Mouse (Mus musculus) MEL (cell line): ENCODE data around the gene Man2c1. TPM values are rescaled to one million over a fixed set of nuclear protein-coding genes. Genes with fewer than 3 reads are reported as not detected.

Experiments
- DNase-seq: peaks from one replicate; pipeline ENCODE4 v3.0.0; 2011; ENCODE audit warnings: low read depth, low spot score
- H3K27ac ChIP-seq: 2 replicates; pipeline ENCODE4 v1.5.1; 2012; ENCODE audit warnings: low read depth, mild to moderate bottlenecking, control low read depth, low read length, moderate library complexity; ENCODE audit not compliant: control insufficient read depth
- H3K27me3 ChIP-seq, 2 experiments: fragments of 150-350 bp in 1 of 2; sonication (generic) in 1 of 2; 2 replicates each; pipeline ENCODE4 v1.6.1; 2012; ENCODE audit warnings: low read length in 2 of 2, mild to moderate bottlenecking in 2 of 2, improper control_type of control experiment in 1 of 2, moderate library complexity in 1 of 2; ENCODE audit not compliant: insufficient read depth in 2 of 2, control insufficient read depth in 1 of 2
- H3K36me3 ChIP-seq, 2 experiments: 2 replicates each; pipeline ENCODE4 v1.6.1; 2012 to 2014; ENCODE audit warnings: low read length in 2 of 2, improper control_type of control experiment in 1 of 2, inconsistent platforms in 1 of 2, mild to moderate bottlenecking in 1 of 2; ENCODE audit not compliant: insufficient read depth in 2 of 2, control insufficient read depth in 1 of 2
- H3K4me1 ChIP-seq, 2 experiments: fragments of 150-350 bp in 1 of 2; sonication (generic) in 1 of 2; 2 replicates each; pipeline ENCODE4 v1.6.1; 2012; ENCODE audit warnings: low read length in 2 of 2, improper control_type of control experiment in 1 of 2, mild to moderate bottlenecking in 1 of 2; ENCODE audit not compliant: insufficient read depth in 2 of 2, control insufficient read depth in 1 of 2
- H3K4me3 ChIP-seq, 2 experiments: fragments of 150-350 bp in 1 of 2; sonication (generic) in 1 of 2; 2 replicates each; pipeline ENCODE4 v1.5.1; 2012; ENCODE audit warnings: low read depth in 2 of 2, low read length in 2 of 2, mild to moderate bottlenecking in 2 of 2, moderate library complexity in 2 of 2, control low read depth in 1 of 2, improper control_type of control experiment in 1 of 2; ENCODE audit not compliant: control insufficient read depth in 1 of 2, insufficient read depth in 1 of 2
- H3K79me2 ChIP-seq: 2 replicates; pipeline ENCODE4 v1.6.1; 2012; ENCODE audit warnings: mild to moderate bottlenecking, low read length, moderate library complexity; ENCODE audit not compliant: control insufficient read depth, poor library complexity, insufficient read depth
- H3K9ac ChIP-seq: 2 replicates; pipeline ENCODE4 v1.6.1; 2012; ENCODE audit warnings: low read depth, mild to moderate bottlenecking, control low read depth, low read length, moderate library complexity; ENCODE audit not compliant: control insufficient read depth, poor library complexity, severe bottlenecking
- H3K9me3 ChIP-seq: fragments of 150-350 bp; sonication (generic); replicated peaks from 2 replicates; pipeline ENCODE4 v1.6.1; 2012; ENCODE audit warnings: mild to moderate bottlenecking, low read length, improper control_type of control experiment, moderate library complexity; ENCODE audit not compliant: insufficient read depth
- CHD1 ChIP-seq: IDR thresholded peaks from 2 replicates; pipeline ENCODE4 v1.6.1; 2012; ENCODE audit warnings: low read depth, mild to moderate bottlenecking, inconsistent platforms, low read length, improper control_type of control experiment
- CHD2 ChIP-seq: IDR thresholded peaks from 2 replicates; pipeline ENCODE4 v1.6.1; 2011; ENCODE audit warnings: low read length, improper control_type of control experiment
- CTCF ChIP-seq, 3 experiments: IDR thresholded peaks in 2 of 3; conservative IDR thresholded peaks in 1 of 3; 2 replicates each; pipeline ENCODE4 v1.5.1; 2011 to 2012; ENCODE audit warnings: low read length in 3 of 3, low read depth in 2 of 3, mild to moderate bottlenecking in 2 of 3, improper control_type of control experiment in 1 of 3, inconsistent platforms in 1 of 3, mixed read lengths in 1 of 3, moderate library complexity in 1 of 3; ENCODE audit not compliant: control insufficient read depth in 1 of 3, insufficient read depth in 1 of 3, poor library complexity in 1 of 3, severe bottlenecking in 1 of 3
- ELF1 ChIP-seq: IDR thresholded peaks from 2 replicates; pipeline ENCODE4 v1.6.1; 2014; ENCODE audit warnings: low read depth, mild to moderate bottlenecking, inconsistent platforms, low read length, improper control_type of control experiment, moderate library complexity
- EP300 ChIP-seq, 2 experiments: IDR thresholded peaks; 2 replicates each; pipeline ENCODE4 v1.6.1; 2011; ENCODE audit warnings: improper control_type of control experiment in 2 of 2, low read length in 2 of 2, low read depth in 1 of 2, mild to moderate bottlenecking in 1 of 2
- GABPA ChIP-seq: IDR thresholded peaks from 2 replicates; pipeline ENCODE4 v1.6.1; 2012; ENCODE audit warnings: low read depth, mild to moderate bottlenecking, inconsistent platforms, low read length, improper control_type of control experiment, moderate library complexity
- HCFC1 ChIP-seq: IDR thresholded peaks from 2 replicates; pipeline ENCODE4 v1.6.1; 2012; ENCODE audit warnings: low read depth, mild to moderate bottlenecking, inconsistent platforms, low read length, improper control_type of control experiment, moderate library complexity
- KAT2A ChIP-seq: conservative IDR thresholded peaks from 2 replicates; pipeline ENCODE4 v1.6.1; 2012; ENCODE audit warnings: low read depth, low read length, improper control_type of control experiment, inconsistent platforms
- MEF2A ChIP-seq: IDR thresholded peaks from 2 replicates; pipeline ENCODE4 v1.6.1; 2014; ENCODE audit warnings: low read depth, mild to moderate bottlenecking, inconsistent platforms, low read length, improper control_type of control experiment; ENCODE audit not compliant: poor library complexity, insufficient replicate concordance, severe bottlenecking; ENCODE audit errors: extremely low read depth
- MYC ChIP-seq: IDR thresholded peaks from 2 replicates; pipeline ENCODE4 v1.6.1; 2011; ENCODE audit warnings: low read depth, mild to moderate bottlenecking, low read length, improper control_type of control experiment, moderate library complexity
- POLR2AphosphoS2 ChIP-seq: IDR thresholded peaks from 2 replicates; pipeline ENCODE4 v1.6.1; 2011; ENCODE audit warnings: low read length, improper control_type of control experiment
- SIN3A ChIP-seq: IDR thresholded peaks from 2 replicates; pipeline ENCODE4 v1.6.1; 2012; ENCODE audit warnings: low read length, improper control_type of control experiment, inconsistent platforms
- TBP ChIP-seq: IDR thresholded peaks from 2 replicates; pipeline ENCODE4 v1.8.0; 2011; ENCODE audit warnings: low read depth, low read length, improper control_type of control experiment
- UBTF ChIP-seq: IDR thresholded peaks from 2 replicates; pipeline ENCODE4 v1.6.1; 2012; ENCODE audit warnings: low read depth, mild to moderate bottlenecking, inconsistent platforms, low read length, improper control_type of control experiment, moderate library complexity, borderline replicate concordance; ENCODE audit not compliant: insufficient read depth
- ZKSCAN1 ChIP-seq: IDR thresholded peaks from 2 replicates; pipeline ENCODE4 v1.6.1; 2012; ENCODE audit warnings: low read depth, mild to moderate bottlenecking, inconsistent platforms, low read length, improper control_type of control experiment, moderate library complexity
- ZMIZ1 ChIP-seq: IDR thresholded peaks from 2 replicates; pipeline ENCODE4 v1.6.1; 2012; ENCODE audit warnings: low read depth, mild to moderate bottlenecking, inconsistent platforms, low read length, improper control_type of control experiment, moderate library complexity
- ZNF384 ChIP-seq: IDR thresholded peaks from 2 replicates; pipeline ENCODE4 v1.6.1; 2012; ENCODE audit warnings: low read depth, mild to moderate bottlenecking, inconsistent platforms, low read length, improper control_type of control experiment
- polyA plus RNA-seq, 2 experiments: library from polyadenylated mRNA; stranded (reverse) in 1 of 2; unstranded in 1 of 2; fragments of >175 nt in 1 of 2; fragments of >200 nt in 1 of 2; gene quantifications; 2 replicates each; pipeline versions ENCODE4 v1.2.1 to v1.2.4; 2012; ENCODE audit warnings: low replicate concordance in 2 of 2, low read depth in 1 of 2; ENCODE audit not compliant: insufficient read length in 2 of 2, insufficient read depth in 1 of 2, missing spikeins in 1 of 2
- total RNA-seq: library from RNA; depleted of rRNA; stranded (reverse); fragments of 300-350 nt; gene quantifications from 2 replicates; pipeline ENCODE4 v1.2.3, GENCODE M21; 2012

Man2c1 gene
- total and polyA plus RNA-seq, 3 experiments: 32.2 to 73.7 TPM; not detected in 1

GRCm38 (mm10) chr9:57146451-57147066 is 16.1 kb downstream of the Man2c1 start:
- Histone ChIP-seq H3K4me3 (no peak overlapping the region), H3K4me1 (no peaks in the 10 kb centered on the region; a peak in 1 of 4 replicates), H3K9me3 (no peaks in the 10 kb centered on the region), H3K27me3 (no peaks in the 10 kb centered on the region), H3K79me2 (no peaks in the 10 kb centered on the region; the same call in 1 of the 2 replicates), H3K27ac (no peak overlapping the region), H3K9ac (no peak overlapping the region), H3K36me3 (no peaks in the 10 kb centered on the region; a peak in 2 of 4 replicates)
- no peak for TF ChIP-seq ZNF384
- no peak for TF ChIP-seq ELF1
- no peak for TF ChIP-seq KAT2A
- no peak for TF ChIP-seq MEF2A
- TF ChIP-seq SIN3A: no peak
- no peak for TF ChIP-seq ZMIZ1
- TF ChIP-seq TBP: no peak
- no peak for TF ChIP-seq HCFC1
- TF ChIP-seq UBTF: no peak
- TF ChIP-seq GABPA: no peak
- TF ChIP-seq CHD2: no peak
- no peak for TF ChIP-seq CTCF (IDR thresholded peaks at IDR 0.05 in 2 of 3, conservative IDR thresholded peaks at IDR 0.05 in 1 of 3; ENCODE audit: control insufficient read depth in 1 of 3, insufficient read depth in 1 of 3, low read depth in 2 of 3, low read length in 3 of 3, poor library complexity in 1 of 3, severe bottlenecking in 1 of 3)
- TF ChIP-seq ZKSCAN1: no peak
- no peak for TF ChIP-seq CHD1
- TF ChIP-seq EP300 (IDR thresholded peaks at IDR 0.05; ENCODE audit: low read depth in 1 of 2, low read length in 2 of 2): no peak
- DNase-seq: no peak

- no peaks in the 10 kb centered on the region; a peak in 1 of 4 replicates for H3K4me1 ChIP-seq
- no peak for TF ChIP-seq POLR2AphosphoS2
- TF ChIP-seq SIN3A: no peak
- TF ChIP-seq MYC: no peak
- peak; percentile 7; the same call in 1 of the 2 replicates for TF ChIP-seq ZKSCAN1
- TF ChIP-seq CHD2: no peak
- DNase-seq: no peak
- H3K4me3 ChIP-seq: peak overlapping the region; percentile 60 to 67
- H3K9me3 ChIP-seq: no peaks in the 10 kb centered on the region
- no peaks in the 10 kb centered on the region; a peak in 1 of 4 replicates for H3K36me3 ChIP-seq
- no peak overlapping the region; the same call in 1 of the 2 replicates for H3K27ac ChIP-seq
- no peaks in the 10 kb centered on the region; the same call in 1 of the 2 replicates for H3K79me2 ChIP-seq
- no peaks in the 10 kb centered on the region for H3K27me3 ChIP-seq
- peak overlapping the region; percentile 67 for H3K9ac ChIP-seq
These were observed 17.0 kb downstream of the Man2c1 start for GRCm38 (mm10) chr9:57147205-57148143.
